Mouse (Mus musculus): ENCODE data around the gene Ppp4r3a.

Gene Ppp4r3a

DNA sequence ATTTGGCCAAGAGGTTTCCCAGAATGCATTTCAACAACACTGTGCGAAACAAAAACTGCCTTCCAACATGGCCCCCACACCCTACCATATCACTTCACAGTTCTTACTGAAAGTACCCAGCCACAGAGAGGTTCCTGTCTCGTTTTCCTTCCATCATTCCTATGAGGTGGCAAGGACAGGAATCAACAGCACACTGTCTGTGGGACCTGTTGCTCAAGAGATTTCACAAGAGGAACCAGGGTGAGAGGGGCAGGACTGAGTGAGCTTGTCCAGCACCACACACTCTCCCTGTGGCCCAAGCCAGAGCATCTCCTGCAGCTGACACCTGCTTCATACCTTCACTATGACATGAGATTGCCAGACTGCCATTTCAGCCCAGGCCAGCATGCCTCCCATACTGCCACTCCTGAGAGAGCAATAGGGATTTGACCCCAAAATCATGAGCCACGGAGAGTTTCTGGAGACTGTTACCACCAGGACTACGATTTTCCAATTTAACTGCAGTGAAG is 93.7 kb downstream of the Ppp4r3a start:
- DNase-seq: no peak
